Mouse (Mus musculus) midbrain, embryonic 11.5 days (tissue): ENCODE data around the gene Plcxd1. TPM values are rescaled to one million over a fixed set of nuclear protein-coding genes. Genes with fewer than 3 reads are reported as not detected.

Experiments used
- ATAC-seq: fragments of 200-750 bp; cut with Nextera tagmentation; 2 replicates; pipeline ENCODE4 v1.8.0; 2017; ENCODE audit warnings: moderate TSS enrichment, moderate library complexity; ENCODE audit not compliant: low FRiP score
- DNase-seq: peaks from one replicate; pipeline ENCODE4 v3.0.0; 2015; ENCODE audit warnings: low spot score; ENCODE audit errors: missing footprints
- H3K27ac ChIP-seq: fragments of 300-500 bp; sonication (generic); 2 replicates; pipeline ENCODE4 v1.5.1; 2014; ENCODE audit warnings: low read depth, low read length
- H3K27me3 ChIP-seq: fragments of 300-500 bp; sonication (generic); 2 replicates; pipeline ENCODE4 v1.6.1; 2014; ENCODE audit warnings: mild to moderate bottlenecking, low read length, moderate library complexity, mixed read lengths; ENCODE audit not compliant: control insufficient read depth, insufficient read depth
- H3K36me3 ChIP-seq: fragments of 300-500 bp; sonication (generic); 2 replicates; pipeline ENCODE4 v1.6.1; 2014; ENCODE audit warnings: mild to moderate bottlenecking, low read length, moderate library complexity, mixed read lengths; ENCODE audit not compliant: control insufficient read depth, insufficient read depth
- H3K4me1 ChIP-seq: fragments of 300-500 bp; sonication (generic); 2 replicates; pipeline ENCODE4 v1.6.1; 2014; ENCODE audit warnings: low read length; ENCODE audit not compliant: control insufficient read depth, insufficient read depth
- H3K4me2 ChIP-seq: fragments of 300-500 bp; sonication (generic); 2 replicates; pipeline ENCODE4 v1.6.1; 2014; ENCODE audit warnings: mild to moderate bottlenecking, moderate library complexity
- H3K4me3 ChIP-seq: fragments of 300-500 bp; sonication (generic); 2 replicates; pipeline ENCODE4 v1.5.1; 2014; ENCODE audit warnings: low read depth, low read length
- H3K9ac ChIP-seq: fragments of 300-500 bp; sonication (generic); 2 replicates; pipeline ENCODE4 v1.6.1; 2014; ENCODE audit warnings: low read length
- H3K9me3 ChIP-seq: fragments of 300-500 bp; sonication (generic); 2 replicates; pipeline ENCODE4 v1.6.1; 2016; ENCODE audit warnings: low read length; ENCODE audit not compliant: control insufficient read depth
- WGBS: fragments of 180-500 bp; shearing (Covaris S2); extraction: QIAGEN DNeasy Blood & Tissue Kit; methylation state at CpG from one replicate; pipeline ENCODE4 v1.1.7; 2014; 5-methylcytosine and 5-hydroxymethylcytosine counted together
- polyA plus RNA-seq: library from polyadenylated mRNA; unstranded; fragments of >200 nt; fragmentation: Nextera tagmentation; extraction: Ambion mirVana; gene quantifications from 2 replicates; pipeline ENCODE4 v1.2.1, GENCODE M21; 2014

Gene Plcxd1
- polyA plus RNA-seq, 1 experiment from 2014 or later: 0.41 TPM

- no peaks in the 10 kb centered on the region for H3K27me3 ChIP-seq
- 99% methylated on average over 3 of the region's 3 CpGs for WGBS
Observed at GRCm38 (mm10) chr5:110137816-110138215, 38.0 kb downstream of the Plcxd1 start.

DNA sequence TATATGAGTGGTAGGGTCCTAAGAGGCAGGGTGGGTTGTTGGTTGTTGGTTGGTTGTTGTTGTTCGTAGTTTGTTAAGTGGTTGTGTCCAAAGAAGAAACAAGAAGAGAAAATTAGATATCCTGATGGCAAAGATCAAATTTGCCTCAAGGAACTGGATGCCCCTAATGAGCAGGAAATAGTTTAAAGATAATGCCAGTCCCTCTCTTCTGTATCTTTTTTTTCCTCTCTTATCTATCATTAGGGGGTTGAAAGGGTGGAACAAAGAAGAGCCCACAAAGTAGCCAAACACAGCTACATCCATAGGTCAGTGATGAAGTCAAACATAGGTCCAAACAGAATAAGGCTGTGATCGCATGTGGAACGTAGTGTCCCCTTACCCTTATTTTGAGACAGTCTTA is 39.6 kb downstream of the Plcxd1 start:
- no peaks in the 10 kb centered on the region for H3K27me3 ChIP-seq
- H3K27ac ChIP-seq: no peak overlapping the region
- H3K4me1 ChIP-seq: 0 out of 2 replicates have a peak, but pooled peaks cover 3% of the 10 kb centered on the region
- no peak overlapping the region for H3K4me2 ChIP-seq
- 97% methylated on average over 3 of the region's 3 CpGs for WGBS
- H3K36me3 ChIP-seq: no peaks in the 10 kb centered on the region; the same call in 1 of the 2 replicates
- ATAC-seq (no peak), DNase-seq (no peak)
- H3K9ac ChIP-seq: no peak overlapping the region
- H3K9me3 ChIP-seq: no peaks in the 10 kb centered on the region
- H3K4me3 ChIP-seq: no peak overlapping the region

More at GRCm38 (mm10) chr5:110137816-110138215, 38.0 kb downstream of the Plcxd1 start:
- Histone ChIP-seq H3K4me1 (0 out of 2 replicates have a peak, but pooled peaks cover 3% of the 10 kb centered on the region), H3K9ac (no peak overlapping the region), H3K4me3 (no peak overlapping the region), H3K9me3 (no peaks in the 10 kb centered on the region), H3K4me2 (no peak overlapping the region), H3K36me3 (no peaks in the 10 kb centered on the region), H3K27ac (no peak overlapping the region)
- DNase-seq (no peak), ATAC-seq (no peak)

DNA sequence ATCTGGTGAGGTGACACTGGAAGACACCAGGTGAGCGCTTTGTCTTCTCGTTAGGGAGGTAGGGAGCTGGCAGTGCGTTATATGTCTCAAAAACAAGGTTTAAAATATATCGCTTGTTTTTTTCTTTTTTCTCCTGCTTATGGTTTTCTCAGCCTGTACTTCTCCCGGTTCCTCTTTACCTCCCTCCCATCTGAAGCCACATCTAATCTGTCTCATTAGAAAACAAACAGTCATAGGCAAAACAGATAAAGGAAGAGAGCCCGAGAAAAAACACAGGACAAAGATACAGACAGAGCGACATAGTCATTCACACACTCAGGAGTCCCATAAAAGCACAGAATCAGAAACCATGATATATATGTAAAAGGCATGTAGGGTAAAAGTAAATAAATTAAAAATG is 40.7 kb downstream of the Plcxd1 start:
- Histone ChIP-seq H3K36me3 (no peaks in the 10 kb centered on the region; the same call in 1 of the 2 replicates), H3K9me3 (no peaks in the 10 kb centered on the region), H3K4me2 (no peak overlapping the region), H3K4me1 (0 out of 2 replicates have a peak, but pooled peaks cover 3% of the 10 kb centered on the region), H3K27ac (no peak overlapping the region), H3K27me3 (no peaks in the 10 kb centered on the region), H3K9ac (no peak overlapping the region), H3K4me3 (no peak overlapping the region)
- 95% methylated on average over 7 of the region's 7 CpGs for WGBS
- DNase-seq: no peak
- ATAC-seq: no peak

GRCm38 (mm10) chr5:110142309-110142708 is 42.5 kb downstream of the Plcxd1 start:
- no peak for ATAC-seq
- Histone ChIP-seq H3K9ac (no peak overlapping the region), H3K9me3 (no peaks in the 10 kb centered on the region), H3K27me3 (no peaks in the 10 kb centered on the region), H3K4me1 (no peaks in the 10 kb centered on the region), H3K4me3 (no peak overlapping the region), H3K36me3 (peaks cover 4% of the 10 kb centered on the region), H3K4me2 (no peak overlapping the region), H3K27ac (no peak overlapping the region)
- WGBS: 86% methylated on average over 2 of the region's 2 CpGs
- no peak for DNase-seq

GRCm38 (mm10) chr5:110143007-110143406 is 43.2 kb downstream of the Plcxd1 start:
- H3K36me3 ChIP-seq: peaks cover 8% of the 10 kb centered on the region
- ATAC-seq: no peak
- DNase-seq: no peak
- H3K4me2 ChIP-seq: no peak overlapping the region
- no peak overlapping the region for H3K4me3 ChIP-seq
- 91% methylated on average over 5 of the region's 5 CpGs for WGBS
- H3K27me3 ChIP-seq: no peaks in the 10 kb centered on the region
- H3K9me3 ChIP-seq: no peaks in the 10 kb centered on the region
- no peak overlapping the region for H3K9ac ChIP-seq
- H3K4me1 ChIP-seq: no peaks in the 10 kb centered on the region
- H3K27ac ChIP-seq: no peak overlapping the region

Other genes with a start within 250 kb of the Plcxd1 start
- gene Gm15446, start 176.6 kb upstream of the Plcxd1 start, polyA plus RNA-seq: 0.45 and 0.62 TPM in 2 replicates
- gene Zfp932, start 103.4 kb upstream of the Plcxd1 start, polyA plus RNA-seq: 21.6 and 22.0 TPM in 2 replicates
- 5.2 and 8.2 TPM in 2 replicates for gene Gm17655, start 27.5 kb upstream of the Plcxd1 start, polyA plus RNA-seq
- gene Gm35315, start 5.5 kb upstream of the Plcxd1 start, polyA plus RNA-seq: 0.46 and 0.74 TPM in 2 replicates
- 23.9 and 24.7 TPM in 2 replicates for gene Gtpbp6, start 8.2 kb downstream of the Plcxd1 start, polyA plus RNA-seq
- gene Zfp605, start 10.1 kb downstream of the Plcxd1 start, polyA plus RNA-seq: 5.8 and 6.4 TPM in 2 replicates
- 74.2 and 84.5 TPM in 2 replicates for gene Chfr, start 35.9 kb downstream of the Plcxd1 start, polyA plus RNA-seq
- gene Golga3, start 76.7 kb downstream of the Plcxd1 start, polyA plus RNA-seq: 17.9 and 19.7 TPM in 2 replicates
- gene Ankle2, start 131.0 kb downstream of the Plcxd1 start, polyA plus RNA-seq: 37.5 and 43.7 TPM in 2 replicates
- 90.4 and 97.6 TPM in 2 replicates for gene Pgam5, start 169.9 kb downstream of the Plcxd1 start, polyA plus RNA-seq
- 11.5 and 13.3 TPM in 2 replicates for gene Pxmp2, start 186.2 kb downstream of the Plcxd1 start, polyA plus RNA-seq
- gene Pole, start 186.3 kb downstream of the Plcxd1 start, polyA plus RNA-seq: 39.4 and 39.6 TPM in 2 replicates
- 0.88 and 0.92 TPM in 2 replicates for gene P2rx2, start 243.2 kb downstream of the Plcxd1 start, polyA plus RNA-seq
- not detected in 2 replicates for gene Lrcol1, start 244.8 kb downstream of the Plcxd1 start, polyA plus RNA-seq